13 mouse cellular contexts compared by ENCODE assay signal in genomic region chr4:149945194-149945593, GRCm38 (mm10). TPM values are rescaled to one million over a fixed set of nuclear protein-coding genes. Genes with fewer than 3 reads are reported as not detected.
A peak's percentile ranks its signal among the peaks of the same experiment; 100 is the strongest.
DNase-seq lines count a peak whose midpoint lies in the region; ATAC-seq and TF ChIP-seq lines count a peak whose summit lies in the region.
"Had no signal": no experiment of that assay in that cellular context is flagged by ENCODE, and none has a peak within 500 bp of the region (broad histone marks: within the 10 kb centered on the region; RNA-seq: fewer than 3 reads in every experiment).

No protein-coding gene starts in this region.

- H3K9ac ChIP-seq in heart, embryonic 12.5 days = no peak overlapping the region
- peak overlapping the region; percentile 43; the same call in 1 of the 2 replicates for H3K9ac ChIP-seq in hindbrain, embryonic 13.5 days
- H3K9ac ChIP-seq in neural tube, embryonic 14.5 days (replicated peaks; ENCODE audit: low read depth, low read length) = no peak overlapping the region
- H3K9ac ChIP-seq in forebrain, embryonic 12.5 days = no peak overlapping the region

- 0 out of 2 replicates have a peak, but pooled peaks have one; percentile 15 for ATAC-seq in heart, embryonic 12.5 days (ENCODE audit: insufficient number of reproducible peaks, low FRiP score)
- ATAC-seq in hindbrain, embryonic 13.5 days (ENCODE audit: low FRiP score) = peak; percentile 49; the same call in 1 of the 2 replicates
- ATAC-seq in neural tube, embryonic 14.5 days (ENCODE audit: low read depth) = peak; percentile 58; the same call in 1 of the 2 replicates
- ATAC-seq in forebrain, embryonic 12.5 days (ENCODE audit: low FRiP score) = no peak

- H3K4me3 ChIP-seq in heart, embryonic 12.5 days = no peak overlapping the region
- H3K4me3 ChIP-seq in hindbrain, embryonic 13.5 days = no peak overlapping the region
- H3K4me3 ChIP-seq in neural tube, embryonic 14.5 days (ENCODE audit: low read depth, low read length) = no peak overlapping the region
- no peak overlapping the region for H3K4me3 ChIP-seq in forebrain, embryonic 12.5 days (replicated peaks)
- no peak overlapping the region for H3K4me3 ChIP-seq in gastrocnemius, adult 2 months

- peaks cover 7% of the 10 kb centered on the region; the same call in 1 of the 2 replicates for H3K27me3 ChIP-seq in heart, embryonic 12.5 days (replicated peaks)
- H3K27me3 ChIP-seq in hindbrain, embryonic 13.5 days = peaks cover 9% of the 10 kb centered on the region; the same call in 1 of the 2 replicates
- H3K27me3 ChIP-seq in neural tube, embryonic 14.5 days (ENCODE audit: control insufficient read depth, insufficient read depth, low read length) = no peaks in the 10 kb centered on the region
- H3K27me3 ChIP-seq in forebrain, embryonic 12.5 days = peaks cover 10% of the 10 kb centered on the region; the same call in 1 of the 2 replicates

- 46% methylated on average over 9 of the region's 9 CpGs for WGBS in heart, embryonic 12.5 days
- 42% methylated on average over 9 of the region's 9 CpGs for WGBS in hindbrain, embryonic 13.5 days
- 22% methylated on average over 9 of the region's 9 CpGs for WGBS in neural tube, embryonic 14.5 days
- WGBS in forebrain, embryonic 12.5 days = 68% methylated on average over 9 of the region's 9 CpGs

- H3K4me1 ChIP-seq in heart, embryonic 12.5 days (replicated peaks) = peaks cover 53% of the 10 kb centered on the region
- peaks cover 63% of the 10 kb centered on the region for H3K4me1 ChIP-seq in hindbrain, embryonic 13.5 days (replicated peaks)
- peaks cover 16% of the 10 kb centered on the region for H3K4me1 ChIP-seq in neural tube, embryonic 14.5 days (ENCODE audit: control insufficient read depth, insufficient read depth, low read length)
- peaks cover 40% of the 10 kb centered on the region for H3K4me1 ChIP-seq in forebrain, embryonic 12.5 days

- TF ChIP-seq CTCF in gastrocnemius, adult 2 months (IDR thresholded peaks at IDR 0.05) = no peak

- H3K4me2 ChIP-seq in heart, embryonic 12.5 days = no peak overlapping the region
- H3K4me2 ChIP-seq in hindbrain, embryonic 13.5 days = no peak overlapping the region
- no peak overlapping the region for H3K4me2 ChIP-seq in neural tube, embryonic 14.5 days (ENCODE audit: low read depth, low read length)
- H3K4me2 ChIP-seq in forebrain, embryonic 12.5 days = no peak overlapping the region

- no peak overlapping the region for H3K27ac ChIP-seq in heart, embryonic 12.5 days (ENCODE audit: poor library complexity, severe bottlenecking)
- no peak overlapping the region for H3K27ac ChIP-seq in hindbrain, embryonic 13.5 days
- H3K27ac ChIP-seq in neural tube, embryonic 14.5 days (ENCODE audit: low read depth, low read length) = no peak overlapping the region
- no peak overlapping the region for H3K27ac ChIP-seq in forebrain, embryonic 12.5 days
- H3K27ac ChIP-seq in gastrocnemius, adult 2 months = no peak overlapping the region

- H3K9me3 ChIP-seq in heart, embryonic 12.5 days (replicated peaks) = no peaks in the 10 kb centered on the region
- no peaks in the 10 kb centered on the region for H3K9me3 ChIP-seq in hindbrain, embryonic 13.5 days
- H3K9me3 ChIP-seq in neural tube, embryonic 14.5 days (ENCODE audit: control insufficient read depth, low read length) = no peaks in the 10 kb centered on the region
- H3K9me3 ChIP-seq in forebrain, embryonic 12.5 days = no peaks in the 10 kb centered on the region

- intact Hi-C loops in gastrocnemius, adult 2 months (cut with DNase I) = no loop called here

- no peak for DNase-seq in heart, adult 18-20 months
- DNase-seq in ZHBTc4 (ENCODE audit: low read depth, low spot score) = peak; percentile 62
- DNase-seq in layer of hippocampus, adult 11-12 months (ENCODE audit: low spot score) = no peak
- DNase-seq in gastrocnemius, adult 2 months = no peak
- DNase-seq: cerebellum, postnatal 14 days; kidney, postnatal 4 days; left cerebral cortex, postnatal 4 days; retina, postnatal 1 day; thymus, postnatal 4 days had no signal

- no peaks in the 10 kb centered on the region for H3K36me3 ChIP-seq in heart, embryonic 12.5 days
- no peaks in the 10 kb centered on the region for H3K36me3 ChIP-seq in hindbrain, embryonic 13.5 days
- H3K36me3 ChIP-seq in neural tube, embryonic 14.5 days (ENCODE audit: control insufficient read depth, insufficient read depth, low read length) = no peaks in the 10 kb centered on the region
- H3K36me3 ChIP-seq in forebrain, embryonic 12.5 days (replicated peaks) = no peaks in the 10 kb centered on the region

RNA-seq across cellular contexts. Expression of gene Spsb1, which starts 9.6 kb away (rescaled TPM):
- polyA plus RNA-seq in heart, embryonic 12.5 days (2016; fragmentation: Nextera tagmentation; extraction: Ambion mirVana) = 5.4 and 5.7 TPM in 2 replicates
- total RNA-seq in heart, adult 18-20 months (2021) = 10 to 100 TPM; 34.1 to 41.4 TPM
- 7.2 and 7.8 TPM in 2 replicates for polyA plus RNA-seq in hindbrain, embryonic 13.5 days (2015; fragmentation: Nextera tagmentation; extraction: Ambion mirVana)
- polyA plus RNA-seq in neural tube, embryonic 14.5 days (2014; fragmentation: Nextera tagmentation; extraction: Ambion mirVana) = 5.9 and 9.4 TPM in 2 replicates
- 8.1 and 9.0 TPM in 2 replicates for polyA plus RNA-seq in forebrain, embryonic 12.5 days (2016; fragmentation: Nextera tagmentation; extraction: Ambion mirVana)
- 10 to 100 TPM in 1 of 2 experiments, 1 to 10 TPM in 1; 5.5 to 16.1 TPM for total RNA-seq in gastrocnemius, adult 2 months (2021)
